Mouse (Mus musculus) ovary, postnatal 14 days (tissue): ENCODE measurements around the gene Tbcc.
"Not testable (repeated sequence)": the region's sequence is repeated elsewhere in the genome, so short reads cannot be mapped to it uniquely, and the experiment has no call there.

Experiments
- DNase-seq: peaks from one replicate; pipeline ENCODE4 v3.0.0; 2022; ENCODE audit warnings: low spot score

Gene Tbcc

DNA sequence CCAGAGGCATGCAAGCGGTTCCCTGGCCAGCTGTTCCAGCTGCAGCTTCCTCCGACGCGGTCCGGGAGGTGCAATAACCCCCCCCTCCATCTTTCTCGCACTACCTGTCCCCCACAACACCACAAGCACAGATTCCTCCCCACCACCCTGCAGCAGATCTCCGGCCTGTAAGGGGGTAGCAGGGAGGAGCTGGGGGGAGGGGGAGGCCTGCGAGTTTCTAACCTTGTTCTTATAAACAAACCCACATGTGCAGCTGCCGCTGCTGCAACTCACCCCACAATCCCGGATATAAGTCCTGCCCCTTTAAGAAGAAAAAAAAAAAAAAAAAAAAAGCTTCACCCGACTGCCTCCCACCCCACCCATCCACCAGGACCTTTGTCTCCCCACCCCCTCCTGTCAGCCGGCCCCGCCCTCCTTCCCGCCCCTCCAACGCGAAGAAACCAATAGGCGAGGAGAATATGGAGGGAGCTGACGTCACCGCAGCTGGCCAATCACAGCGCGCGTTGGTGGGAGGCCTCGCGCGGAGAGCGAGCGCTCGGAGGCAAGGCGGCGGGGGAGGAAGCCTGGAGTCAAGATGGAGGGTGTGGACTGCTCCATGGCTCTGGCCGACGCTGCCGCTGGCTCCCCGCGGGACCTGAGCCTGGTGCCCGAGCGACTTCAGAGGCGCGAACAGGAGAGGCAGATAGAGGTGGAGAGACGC lies at the start of gene Tbcc:
Gene Tbcc, plus strand, starts transcription at position 569 of the 700 bp plus-strand sequence.
- DNase-seq: peak; percentile 93

GRCm38 (mm10) chr17:46843022-46843421 lies 47.5 kb upstream of the Tbcc start:
- DNase-seq: no peak

- no peak for DNase-seq
Observed at GRCm38 (mm10) chr17:46843716-46844115, 46.8 kb upstream of the Tbcc start.

GRCm38 (mm10) chr17:46844811-46845210 lies 45.7 kb upstream of the Tbcc start:
- DNase-seq: no peak

- no peak for DNase-seq
Observed at GRCm38 (mm10) chr17:46845262-46845661, 45.2 kb upstream of the Tbcc start.

- not testable (repeated sequence) for DNase-seq
Observed at GRCm38 (mm10) chr17:46846573-46846972, 43.9 kb upstream of the Tbcc start.

DNA sequence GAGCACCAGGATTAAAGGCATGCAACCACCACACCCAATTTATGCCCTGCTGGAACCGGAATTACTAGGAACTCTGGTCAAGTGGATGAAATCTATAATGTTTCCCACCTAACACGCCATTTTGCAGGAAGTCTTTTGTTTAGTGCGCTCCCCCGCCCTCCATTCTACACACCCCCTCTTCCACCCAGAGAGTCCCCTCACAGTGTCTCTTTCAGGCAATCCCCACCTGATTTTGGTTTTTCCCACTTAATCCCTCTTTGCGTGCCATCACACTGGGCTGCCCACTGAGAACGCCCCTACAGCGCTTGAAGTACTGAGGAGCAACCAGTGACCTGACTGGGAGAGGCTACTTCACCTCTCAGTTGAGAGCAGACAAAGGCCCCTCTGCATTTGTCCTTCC lies 43.3 kb upstream of the Tbcc start:
- DNase-seq: no peak

GRCm38 (mm10) chr17:46852725-46853124 lies 37.8 kb upstream of the Tbcc start:
- DNase-seq: no peak

DNA sequence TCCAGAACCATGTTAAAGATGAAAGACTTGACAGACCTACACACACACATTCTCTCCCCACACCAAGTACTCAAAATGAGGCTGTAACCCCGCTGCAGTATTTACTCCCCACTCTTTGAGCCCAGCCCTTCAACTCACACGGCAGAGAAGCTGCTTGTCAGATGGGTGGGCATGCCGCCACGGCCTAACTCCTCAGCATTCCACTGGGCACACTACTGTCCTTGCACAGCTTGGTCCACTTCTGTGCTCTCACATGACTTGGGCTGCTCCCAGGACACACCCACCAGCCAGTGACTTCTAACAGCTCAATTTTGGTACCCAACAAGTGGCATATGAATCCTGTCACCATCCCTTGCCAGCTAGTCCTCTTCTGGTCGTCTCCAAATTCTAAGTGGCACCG lies 37.2 kb upstream of the Tbcc start:
- no peak for DNase-seq

DNA sequence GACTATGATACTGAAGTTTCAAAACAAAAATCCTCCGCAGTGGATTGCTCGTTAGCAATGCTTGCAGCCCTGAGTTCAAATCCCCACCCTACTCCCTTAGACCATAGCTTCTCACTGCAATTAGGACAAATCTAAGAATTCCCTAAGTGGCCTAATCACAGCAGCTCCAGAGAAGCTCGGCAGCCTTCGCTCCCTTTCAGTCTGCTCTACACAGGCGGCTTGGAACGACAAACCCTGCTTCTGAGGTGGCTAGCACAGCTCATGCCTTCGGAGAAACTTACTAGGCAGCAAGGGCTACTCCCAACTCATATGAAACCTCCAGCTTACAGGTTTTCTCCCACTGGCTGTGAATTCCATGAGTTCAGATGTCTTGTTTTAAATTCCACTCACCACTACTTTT lies 36.4 kb upstream of the Tbcc start:
- DNase-seq: no peak

DNA sequence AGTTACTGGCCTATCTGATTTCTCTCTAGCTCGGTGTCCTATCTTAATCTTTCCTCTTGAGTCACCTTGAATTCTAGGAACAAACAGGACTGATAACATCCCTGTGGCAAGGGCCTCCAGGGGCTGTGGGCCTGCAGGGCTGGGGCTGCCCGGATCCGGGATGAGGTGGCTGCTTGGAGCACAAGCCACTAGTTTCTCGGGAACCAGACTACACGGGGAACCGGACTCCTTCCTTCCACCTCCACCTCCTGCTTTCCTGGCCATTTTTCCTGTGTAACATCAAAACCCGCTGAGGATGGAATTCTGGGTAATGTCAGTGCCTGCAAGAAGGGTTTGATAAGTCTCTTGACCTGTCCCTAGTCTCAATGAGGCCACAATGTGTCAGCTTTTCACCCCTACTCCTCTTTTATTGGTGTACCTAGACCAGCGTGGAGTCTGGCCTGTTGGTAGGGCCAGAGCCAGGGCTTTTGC lies 35.8 kb upstream of the Tbcc start:
- DNase-seq: no peak

DNA sequence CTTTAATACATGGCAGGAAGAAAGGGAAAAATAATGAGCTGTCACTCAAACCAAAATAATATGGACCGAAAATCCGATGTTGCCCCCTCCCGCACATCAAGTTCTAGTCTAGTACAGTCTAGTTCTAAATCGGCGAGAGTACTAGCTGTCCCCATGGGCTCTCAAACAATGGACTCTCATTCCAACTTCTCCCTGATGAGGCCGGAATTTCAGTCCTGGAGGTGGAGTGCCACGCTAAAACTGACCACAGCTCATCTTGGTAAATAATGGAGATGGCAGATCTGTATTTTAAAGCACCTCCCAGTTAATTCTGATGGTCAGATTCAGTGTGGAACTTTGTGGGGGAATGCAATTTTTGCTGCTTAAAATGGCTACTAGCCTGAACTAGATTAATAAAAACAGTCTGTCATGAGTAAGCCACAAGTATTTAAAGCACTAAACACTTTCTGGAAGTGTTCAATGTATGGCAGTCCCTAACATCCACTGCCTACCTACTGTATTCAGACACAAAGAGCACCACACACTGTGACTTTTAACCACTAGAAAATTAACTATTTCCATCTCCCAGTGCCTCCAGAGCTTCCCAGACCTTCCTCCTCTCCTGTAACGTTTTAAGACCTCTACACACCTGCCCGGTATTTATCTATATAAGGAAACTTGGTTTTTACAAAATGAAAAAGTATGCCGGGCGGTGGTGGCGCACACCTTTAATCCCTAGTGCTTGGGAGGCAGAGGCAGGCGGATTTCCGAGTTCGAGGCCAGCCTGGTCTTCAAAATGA lies 35.0 kb upstream of the Tbcc start:
- no peak for DNase-seq

GRCm38 (mm10) chr17:46856107-46856388 lies 34.4 kb upstream of the Tbcc start:
- no peak for DNase-seq

DNA sequence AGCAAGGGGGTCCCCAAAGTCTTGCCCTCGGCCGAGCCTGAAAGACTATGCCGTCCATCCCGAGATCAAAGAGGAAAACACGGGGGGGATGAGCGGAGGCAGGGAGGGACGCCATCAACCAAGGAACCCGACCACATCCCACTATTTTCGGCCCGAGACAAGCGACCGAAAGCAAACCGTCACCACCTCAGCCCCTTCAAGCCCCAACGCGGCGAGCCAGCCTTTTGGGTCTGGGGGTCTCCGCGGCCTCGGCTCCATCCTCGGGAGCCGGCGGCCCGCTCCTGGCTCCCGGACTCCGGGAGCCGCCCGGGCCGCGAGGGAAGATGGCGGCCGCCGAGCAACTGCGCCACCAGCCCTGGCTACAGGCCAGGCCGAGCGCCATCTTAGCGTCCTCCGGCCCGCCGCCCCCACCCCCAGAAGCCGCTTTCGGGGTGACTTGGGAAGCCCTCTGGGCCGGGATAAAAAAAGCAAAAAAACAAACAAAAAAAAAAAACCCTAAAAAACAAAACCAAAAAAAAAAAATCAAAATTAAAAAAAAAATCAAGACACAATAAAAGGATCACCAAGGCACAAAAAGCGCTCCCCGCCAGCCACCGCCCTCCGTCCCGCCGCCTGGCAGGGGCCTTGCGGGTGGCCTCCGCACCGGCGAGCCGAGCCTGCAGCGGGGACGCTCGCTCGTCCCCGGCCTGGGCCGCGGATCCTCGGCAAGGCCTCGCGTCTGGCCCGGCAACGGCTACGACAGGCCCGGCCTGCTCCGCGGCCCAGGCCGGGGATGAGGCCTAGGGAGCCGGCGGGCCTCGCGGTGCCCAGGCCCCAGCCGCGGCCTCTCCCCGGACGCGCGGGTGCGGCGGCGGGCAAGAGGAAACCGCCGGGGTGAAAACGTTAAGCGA lies 33.8 kb upstream of the Tbcc start:
- peak; percentile 80 for DNase-seq

DNA sequence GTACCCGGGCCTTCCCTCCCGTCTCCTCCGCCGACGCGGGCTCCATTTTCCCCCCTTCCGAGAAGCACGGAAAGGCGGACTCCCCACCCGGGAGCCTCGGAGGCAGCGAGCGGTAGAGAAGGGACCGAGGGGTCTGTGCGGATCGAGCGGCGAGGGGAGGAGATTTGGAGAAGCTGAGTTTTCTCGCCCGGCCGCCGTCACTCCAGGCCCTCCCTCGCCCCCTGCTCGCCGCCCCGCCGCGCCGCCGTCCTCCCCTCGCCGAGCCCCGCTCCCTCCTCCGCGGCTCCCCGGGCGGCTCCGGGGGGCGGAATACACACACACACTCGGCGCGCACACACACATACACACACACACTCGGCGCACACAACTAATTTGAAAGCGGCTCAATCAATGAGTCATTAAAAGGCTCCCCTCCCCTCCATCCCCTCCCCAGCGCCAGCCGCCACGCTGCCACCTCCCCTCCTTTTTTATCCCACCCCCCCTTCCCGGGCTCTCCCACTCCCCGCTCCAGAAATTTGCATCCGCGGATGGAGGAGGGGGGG lies 33.1 kb upstream of the Tbcc start:
- DNase-seq: peak; percentile 73

DNA sequence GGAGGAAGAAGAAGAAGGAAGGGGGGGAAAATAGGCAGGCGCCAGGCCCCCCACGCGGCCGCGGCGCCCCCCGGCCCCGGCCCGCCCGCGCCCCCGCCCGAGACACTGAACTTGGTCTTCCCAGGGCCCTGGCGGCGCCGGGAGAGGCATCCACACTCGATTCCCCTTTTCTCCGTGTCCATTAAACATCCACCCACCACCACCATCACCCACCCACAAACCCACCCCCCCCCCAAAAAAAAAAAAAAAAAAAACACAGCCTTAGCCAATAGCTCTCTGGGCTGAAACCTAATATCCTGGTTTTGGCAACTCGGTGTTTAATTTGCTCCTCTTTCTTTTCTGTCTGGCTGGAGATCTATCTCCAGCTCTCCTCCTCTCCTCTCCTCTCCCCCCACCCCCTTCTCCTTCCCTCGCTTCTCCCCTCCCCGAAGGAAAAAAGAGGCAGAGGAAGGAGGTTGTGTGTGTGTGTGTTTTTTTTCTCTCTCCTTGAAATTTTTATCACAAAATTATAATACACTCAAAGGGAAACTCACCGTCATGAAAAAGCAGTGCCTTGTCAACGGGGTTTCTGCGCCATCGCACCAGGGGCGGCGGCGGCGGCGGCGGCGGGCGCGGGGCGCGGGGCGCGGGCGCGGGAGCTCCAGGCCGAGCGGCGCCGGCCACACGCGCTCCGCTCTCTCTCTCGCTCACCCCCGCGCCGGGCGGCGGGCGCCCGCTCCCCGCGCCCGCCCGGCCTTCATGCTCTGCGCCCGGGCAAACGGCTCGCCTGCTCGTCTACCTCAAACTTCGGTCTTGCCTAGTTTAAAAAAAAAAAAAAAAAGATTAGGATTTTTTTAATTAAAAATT lies 32.4 kb upstream of the Tbcc start, which contains the start of gene Bicral:
Gene Bicral, minus strand, starts transcription at position 580 of the 846 bp plus-strand sequence.
- DNase-seq: peak; percentile 68

DNA sequence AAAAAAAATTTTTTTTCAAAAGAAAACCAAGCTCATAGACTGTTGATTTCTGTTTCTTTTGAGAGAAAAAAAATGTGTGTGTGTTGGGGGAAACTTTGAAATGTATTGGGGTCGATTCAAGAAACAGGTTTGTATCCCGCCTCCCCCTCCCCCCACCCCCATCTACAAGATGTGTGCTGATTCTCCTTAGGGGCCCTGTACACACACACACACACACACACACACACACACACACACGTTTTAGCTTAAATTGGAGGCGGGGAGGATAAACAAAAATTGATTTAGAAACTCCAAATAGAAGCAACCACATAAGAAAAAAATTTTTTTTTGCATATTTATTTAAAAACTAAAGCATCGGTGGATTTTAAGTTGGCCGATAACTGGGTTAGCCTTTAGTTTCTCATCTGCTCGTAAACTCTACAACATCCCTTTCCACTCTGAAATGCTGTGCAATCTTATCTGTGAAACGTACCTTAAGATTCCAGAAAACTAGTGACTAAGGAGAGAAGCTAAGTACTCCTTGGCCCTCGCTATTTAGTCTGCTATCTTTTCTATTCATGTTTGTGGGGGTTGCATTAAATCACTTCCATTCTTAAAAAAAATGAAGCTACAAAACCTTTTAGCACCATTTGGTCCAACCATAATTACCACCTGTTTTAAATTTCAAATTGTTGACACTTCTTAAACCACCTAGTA lies 31.6 kb upstream of the Tbcc start:
- DNase-seq: no peak

DNA sequence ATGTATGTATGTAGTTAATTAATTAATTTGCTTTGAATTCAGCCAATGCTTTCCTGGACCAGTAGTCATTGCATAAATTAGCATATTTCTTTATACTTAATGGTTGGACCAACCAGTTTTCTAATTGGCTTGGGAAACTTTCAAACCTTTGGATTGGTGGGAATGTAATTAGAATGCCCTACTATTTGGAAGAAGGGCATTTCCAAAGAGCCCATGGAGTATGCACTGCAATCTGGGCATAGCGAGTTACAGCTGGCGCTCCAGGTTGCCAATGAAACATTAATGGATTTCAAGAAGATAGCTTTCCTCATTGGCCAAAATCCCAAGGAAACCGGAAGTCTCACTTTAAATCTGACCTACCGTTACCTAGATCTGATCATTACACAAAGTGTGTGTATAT lies 30.4 kb upstream of the Tbcc start:
- DNase-seq: no peak

DNA sequence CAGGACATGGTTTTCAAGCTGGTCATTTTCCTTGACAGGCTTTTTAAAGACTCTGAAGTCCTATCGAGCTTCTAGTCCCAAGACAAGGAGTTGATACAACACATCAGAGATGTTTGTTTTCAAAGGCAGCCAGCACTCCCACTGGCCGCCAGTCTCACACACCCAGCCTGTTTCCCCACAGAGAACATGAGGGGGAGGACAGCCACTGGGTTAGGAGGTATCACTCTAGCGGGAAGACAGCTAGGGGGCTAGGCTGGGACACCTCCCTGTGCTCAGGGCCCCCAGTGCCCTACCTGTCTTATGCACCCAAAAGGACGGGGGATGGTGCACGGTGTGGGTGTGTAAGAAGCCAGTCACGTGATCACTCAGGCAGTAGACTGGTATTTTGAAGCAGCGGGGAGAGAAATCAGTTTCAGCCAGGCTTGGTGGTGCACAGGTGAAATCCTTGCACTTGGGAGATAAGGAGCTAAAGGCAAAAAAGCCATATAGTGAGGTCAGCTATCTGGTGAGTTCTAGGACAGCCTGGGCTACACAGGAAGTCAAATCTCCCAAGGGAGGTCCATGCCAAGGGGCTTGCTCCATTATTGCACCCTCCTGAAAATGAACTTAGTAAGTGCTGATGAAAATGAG lies 25.8 kb upstream of the Tbcc start:
- no peak for DNase-seq

- DNase-seq: no peak
Observed at GRCm38 (mm10) chr17:46866836-46867235, 23.6 kb upstream of the Tbcc start.
